Mouse (Mus musculus) lung, embryonic 16.5 days (tissue): ENCODE measurements at regions not wholly inside any gene's neighbourhood (a gene's known extent, or its start where the extent isn't known, plus 50 kb on each side); places are given as distances from the start of the nearest gene placed in this dataset.

Source experiments
- ATAC-seq: fragments of 200-750 bp; cut with Nextera tagmentation; 2 replicates; pipeline ENCODE4 v1.8.0; 2017; ENCODE audit warnings: low read depth, mild to moderate bottlenecking, moderate library complexity
- H3K27ac ChIP-seq: fragments of 300-500 bp; sonication (generic); 2 replicates; pipeline ENCODE4 v1.5.1; 2014; ENCODE audit warnings: mild to moderate bottlenecking, control low read depth, low read length
- H3K27me3 ChIP-seq: fragments of 300-500 bp; sonication (generic); 2 replicates; pipeline ENCODE4 v1.6.1; 2014; ENCODE audit warnings: low read depth, low read length, mixed read lengths; ENCODE audit not compliant: control insufficient read depth, insufficient read depth
- H3K36me3 ChIP-seq: fragments of 300-500 bp; sonication (generic); 2 replicates; pipeline ENCODE4 v1.6.1; 2014; ENCODE audit warnings: low read length; ENCODE audit not compliant: control insufficient read depth, insufficient read depth
- H3K4me1 ChIP-seq: fragments of 300-500 bp; sonication (generic); replicated peaks from 2 replicates; pipeline ENCODE4 v1.6.1; 2014; ENCODE audit warnings: low read length, mixed read lengths; ENCODE audit not compliant: control insufficient read depth, insufficient read depth
- H3K4me2 ChIP-seq: fragments of 300-500 bp; sonication (generic); 2 replicates; pipeline ENCODE4 v1.6.1; 2014; ENCODE audit warnings: low read depth, low read length, control low read depth
- H3K4me3 ChIP-seq: fragments of 300-500 bp; sonication (generic); 2 replicates; pipeline ENCODE4 v1.5.1; 2014; ENCODE audit warnings: mild to moderate bottlenecking, low read length, control low read depth
- H3K9ac ChIP-seq: fragments of 300-500 bp; sonication (generic); 2 replicates; pipeline ENCODE4 v1.6.1; 2014; ENCODE audit warnings: low read length, control low read depth
- H3K9me3 ChIP-seq: fragments of 300-500 bp; sonication (generic); 2 replicates; pipeline ENCODE4 v1.6.1; 2016; ENCODE audit warnings: low read length; ENCODE audit not compliant: control insufficient read depth
- WGBS: fragments of 180-500 bp; shearing (Covaris S2); extraction: QIAGEN DNeasy Blood & Tissue Kit; methylation state at CpG from one replicate; pipeline ENCODE4 v1.1.7; 2014; 5-methylcytosine and 5-hydroxymethylcytosine counted together

- Histone ChIP-seq H3K4me1 (no peaks in the 10 kb centered on the region), H3K4me2 (no peak overlapping the region), H3K27ac (no peak overlapping the region), H3K9ac (no peak overlapping the region), H3K27me3 (no peaks in the 10 kb centered on the region), H3K4me3 (no peak overlapping the region), H3K9me3 (no peaks in the 10 kb centered on the region), H3K36me3 (no peaks in the 10 kb centered on the region)
- no peak for ATAC-seq
These were observed 384.6 kb upstream of the Xrcc4 start for GRCm38 (mm10) chr13:90474053-90474452.

- Histone ChIP-seq H3K4me1 (no peaks in the 10 kb centered on the region), H3K27me3 (no peaks in the 10 kb centered on the region), H3K36me3 (no peaks in the 10 kb centered on the region), H3K9me3 (no peaks in the 10 kb centered on the region), H3K4me2 (no peak overlapping the region), H3K4me3 (no peak overlapping the region), H3K9ac (no peak overlapping the region), H3K27ac (no peak overlapping the region)
- ATAC-seq, result no peak
- 80% methylated on average over 8 of the region's 8 CpGs for WGBS
These were observed 383.8 kb upstream of the Xrcc4 start for GRCm38 (mm10) chr13:90473041-90473825.

GRCm38 (mm10) chr13:90466096-90466495 is 376.7 kb upstream of the Xrcc4 start:
- Histone ChIP-seq H3K9me3 (no peaks in the 10 kb centered on the region), H3K9ac (no peak overlapping the region), H3K4me1 (0 out of 2 replicates have a peak, but pooled peaks cover 2% of the 10 kb centered on the region), H3K27ac (no peak overlapping the region), H3K27me3 (no peaks in the 10 kb centered on the region), H3K4me3 (no peak overlapping the region), H3K4me2 (no peak overlapping the region), H3K36me3 (no peaks in the 10 kb centered on the region)
- no peak for ATAC-seq
- 89% methylated on average over 5 of the region's 5 CpGs for WGBS

GRCm38 (mm10) chr13:90464051-90464450 is 374.6 kb upstream of the Xrcc4 start:
- no peaks in the 10 kb centered on the region for H3K9me3 ChIP-seq
- no peak overlapping the region for H3K9ac ChIP-seq
- H3K4me2 ChIP-seq, result no peak overlapping the region
- H3K27me3 ChIP-seq, result no peaks in the 10 kb centered on the region
- H3K4me3 ChIP-seq, result no peak overlapping the region
- 0 out of 2 replicates have a peak, but pooled peaks cover 2% of the 10 kb centered on the region for H3K4me1 ChIP-seq
- 61% methylated on average over 2 of the region's 2 CpGs for WGBS
- no peaks in the 10 kb centered on the region for H3K36me3 ChIP-seq
- no peak overlapping the region for H3K27ac ChIP-seq
- no peak for ATAC-seq

GRCm38 (mm10) chr13:90463381-90463780 is 374.0 kb upstream of the Xrcc4 start:
- H3K4me2 ChIP-seq, result no peak overlapping the region

GRCm38 (mm10) chr13:90454631-90455030 is 365.2 kb upstream of the Xrcc4 start:
- no peaks in the 10 kb centered on the region for H3K4me1 ChIP-seq
- no peaks in the 10 kb centered on the region for H3K27me3 ChIP-seq
- no peak overlapping the region for H3K4me3 ChIP-seq
- no peak overlapping the region for H3K9ac ChIP-seq
- H3K36me3 ChIP-seq, result no peaks in the 10 kb centered on the region
- no peak for ATAC-seq
- H3K27ac ChIP-seq, result no peak overlapping the region
- H3K9me3 ChIP-seq, result peaks cover 3% of the 10 kb centered on the region; the same call in 1 of the 2 replicates
- no peak overlapping the region for H3K4me2 ChIP-seq

More at GRCm38 (mm10) chr13:90463381-90463780, 374.0 kb upstream of the Xrcc4 start:
- Histone ChIP-seq H3K27me3 (no peaks in the 10 kb centered on the region), H3K4me3 (no peak overlapping the region), H3K27ac (no peak overlapping the region), H3K9ac (no peak overlapping the region), H3K9me3 (no peaks in the 10 kb centered on the region), H3K36me3 (no peaks in the 10 kb centered on the region), H3K4me1 (0 out of 2 replicates have a peak, but pooled peaks cover 2% of the 10 kb centered on the region)
- 45% methylated on average over 2 of the region's 2 CpGs for WGBS
- no peak for ATAC-seq

- 64% methylated on average over 3 of the region's 3 CpGs for WGBS
- no peak overlapping the region for H3K4me3 ChIP-seq
- no peak for ATAC-seq
- 0 out of 2 replicates have a peak, but pooled peaks cover 2% of the 10 kb centered on the region for H3K4me1 ChIP-seq
- no peaks in the 10 kb centered on the region for H3K27me3 ChIP-seq
- H3K36me3 ChIP-seq, result no peaks in the 10 kb centered on the region
- H3K27ac ChIP-seq, result no peak overlapping the region
- no peak overlapping the region for H3K9ac ChIP-seq
- no peaks in the 10 kb centered on the region for H3K9me3 ChIP-seq
- H3K4me2 ChIP-seq, result no peak overlapping the region
These were observed 337.5 kb upstream of the Xrcc4 start for GRCm38 (mm10) chr13:90426901-90427300.

- Histone ChIP-seq H3K4me3 (no peak overlapping the region), H3K9ac (no peak overlapping the region), H3K9me3 (no peaks in the 10 kb centered on the region), H3K4me2 (no peak overlapping the region), H3K27ac (no peak overlapping the region), H3K4me1 (0 out of 2 replicates have a peak, but pooled peaks cover 2% of the 10 kb centered on the region), H3K27me3 (no peaks in the 10 kb centered on the region), H3K36me3 (no peaks in the 10 kb centered on the region)
- WGBS, result 68% methylated on average over 1 of the region's 1 CpGs
- no peak for ATAC-seq
These were observed 336.0 kb upstream of the Xrcc4 start for GRCm38 (mm10) chr13:90425379-90425778.

GRCm38 (mm10) chr13:90424541-90424940 is 335.1 kb upstream of the Xrcc4 start:
- H3K9me3 ChIP-seq, result no peaks in the 10 kb centered on the region
- H3K9ac ChIP-seq, result no peak overlapping the region
- no peak overlapping the region for H3K4me3 ChIP-seq
- H3K4me2 ChIP-seq, result no peak overlapping the region
- no peaks in the 10 kb centered on the region for H3K36me3 ChIP-seq
- no peak overlapping the region for H3K27ac ChIP-seq
- ATAC-seq, result no peak
- 48% methylated on average over 5 of the region's 5 CpGs for WGBS
- H3K27me3 ChIP-seq, result no peaks in the 10 kb centered on the region
- H3K4me1 ChIP-seq, result 0 out of 2 replicates have a peak, but pooled peaks cover 2% of the 10 kb centered on the region
